Mouse (Mus musculus) olfactory bulb, adult 2 months (tissue): ENCODE measurements at regions not wholly inside any gene's neighbourhood (a gene's known extent, or its start where the extent isn't known, plus 50 kb on each side); places are given as distances from the start of the nearest gene placed in this dataset.

ENCODE experiments used
- CTCF ChIP-seq: fragments of 200-500 bp; IDR thresholded peaks from 2 replicates; pipeline ENCODE4 v1.5.1; 2012; ENCODE audit warnings: low read depth, mild to moderate bottlenecking, low read length, moderate library complexity; ENCODE audit not compliant: insufficient read depth
- POLR2A ChIP-seq: fragments of 200-500 bp; IDR thresholded peaks from 2 replicates; pipeline ENCODE4 v1.6.1; 2012; ENCODE audit warnings: mild to moderate bottlenecking, low read depth, low read length, moderate library complexity; ENCODE audit not compliant: insufficient read depth

- TF ChIP-seq CTCF (no peak), POLR2A (no peak)
Measured at GRCm38 (mm10) chr13:57032871-57033270, 137.1 kb upstream of the Trpc7 start.
